Mouse (Mus musculus) kidney, postnatal 10 days (tissue): Measurements from ENCODE around the gene Nck2.

ENCODE experiments used
- DNase-seq: peaks from one replicate; pipeline ENCODE4 v3.0.0; 2021; ENCODE audit warnings: mixed read lengths

Gene Nck2

GRCm38 (mm10) chr1:43589910-43590309 is 145.5 kb downstream of the Nck2 start:
- no peak for DNase-seq

GRCm38 (mm10) chr1:43590727-43591126 is 146.3 kb downstream of the Nck2 start:
- peak; percentile 6 for DNase-seq

- DNase-seq = no peak
Observed at GRCm38 (mm10) chr1:43593069-43593468, 148.7 kb downstream of the Nck2 start.

GRCm38 (mm10) chr1:43594738-43595137 is 150.4 kb downstream of the Nck2 start:
- no peak for DNase-seq

- DNase-seq = no peak
Observed at GRCm38 (mm10) chr1:43597731-43598130, 153.4 kb downstream of the Nck2 start.

GRCm38 (mm10) chr1:43599483-43599882 is 155.1 kb downstream of the Nck2 start:
- no peak for DNase-seq

- no peak for DNase-seq
Observed at GRCm38 (mm10) chr1:43601054-43601453, 156.7 kb downstream of the Nck2 start.

GRCm38 (mm10) chr1:43615948-43616347 is 171.6 kb downstream of the Nck2 start:
- DNase-seq = no peak
